Mouse (Mus musculus): ENCODE results near the gene Itgae.

Itgae gene

DNA sequence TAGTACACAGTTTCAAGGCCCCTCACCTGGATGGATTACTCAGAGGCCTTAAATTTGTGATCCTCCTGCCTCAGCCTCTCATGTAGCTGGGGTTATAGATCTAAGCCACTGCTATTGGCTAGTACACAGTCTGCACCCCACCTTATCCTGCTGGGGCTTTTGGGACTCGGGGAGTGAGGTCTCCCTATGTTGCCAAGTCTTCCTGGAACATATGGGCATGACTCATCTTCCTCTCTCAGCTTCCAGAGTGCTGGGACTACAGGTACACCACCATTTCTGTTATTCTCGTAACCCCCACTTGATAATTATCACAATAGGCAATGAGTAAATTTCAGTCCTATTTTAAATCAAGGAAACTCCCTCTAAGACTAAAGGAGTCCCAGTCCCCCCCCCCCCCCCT lies 104.1 kb downstream of the Itgae start:
- DNase-seq (ENCODE audit: low read depth, low spot score), result no peak
